Mouse (Mus musculus) kidney, postnatal 36 days (tissue): ENCODE measurements around the gene Olfr239.
"Not testable (repeated sequence)": the region's sequence is repeated elsewhere in the genome, so short reads cannot be mapped to it uniquely, and the experiment has no call there.

Experiments
- DNase-seq, 2 experiments: peaks; one replicate each; pipeline ENCODE4 v3.0.0; 2021 to 2022; ENCODE audit warnings: mixed read lengths in 2 of 2

The Olfr239 gene

GRCm38 (mm10) chr17:33191002-33191401 lies at the start of gene Olfr239:
TSS of gene Olfr239 (plus strand) at chr17:33191302.
- DNase-seq: not testable (repeated sequence)

GRCm38 (mm10) chr17:33168147-33168546 lies 23.0 kb upstream of the Olfr239 start, which contains the start of gene Olfr55:
TSS of gene Olfr55 (plus strand) at chr17:33168447.
- not testable (repeated sequence) for DNase-seq

- no peak for DNase-seq
Observed at GRCm38 (mm10) chr17:33221590-33221989, 30.5 kb downstream of the Olfr239 start, which contains the start of gene Olfr1564. TSS of gene Olfr1564 (minus strand) at chr17:33221690.

GRCm38 (mm10) chr17:33236646-33237045 lies 45.5 kb downstream of the Olfr239 start:
- peak in 1 of 2 experiments; percentile 10 for DNase-seq
